Mouse (Mus musculus): ENCODE results near the gene E130308A19Rik. TPM values are rescaled to one million over a fixed set of nuclear protein-coding genes. Genes with fewer than 3 reads are reported as not detected.

The E130308A19Rik gene
- total and polyA plus RNA-seq, 3 experiments, result 2.4 to 3.4 (median 3.1) TPM

DNA sequence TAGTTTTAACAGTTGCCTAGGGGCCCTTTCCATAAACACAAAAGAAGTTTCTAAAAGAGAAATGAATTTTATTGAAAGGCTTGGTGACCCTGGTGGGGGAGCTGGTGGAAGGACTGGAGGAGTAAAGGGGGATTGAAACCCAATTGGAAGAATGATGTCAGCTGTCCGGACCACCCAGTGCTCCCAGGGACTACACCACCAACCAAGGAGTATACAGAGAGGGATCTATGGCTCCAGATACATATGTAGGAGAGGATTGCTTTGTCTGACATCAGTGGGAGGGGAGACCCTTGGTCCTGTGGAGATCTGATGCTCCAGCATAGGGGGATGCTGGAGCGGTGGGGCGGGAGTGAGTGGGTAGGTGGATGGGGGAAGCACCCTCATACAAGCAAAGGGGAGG is 20.5 kb upstream of the E130308A19Rik start:
- Histone ChIP-seq H3K79me2 (replicated peaks; ENCODE audit: control insufficient read depth, extremely low read depth, insufficient read depth, poor library complexity, severe bottlenecking) (no peaks in the 10 kb centered on the region), H3K4me3 (replicated peaks in 1 of 3; ENCODE audit: low read depth in 2 of 3, low read length in 2 of 3, poor library complexity in 1 of 3) (no peak overlapping the region), H3K36me3 (replicated peaks in 1 of 2; ENCODE audit: control insufficient read depth in 1 of 2, insufficient read depth in 1 of 2, low read length in 1 of 2) (peaks cover 0 to 2% of the 10 kb centered on the region in 2 experiments), H3K4me1 (ENCODE audit: control insufficient read depth in 1 of 2, insufficient read depth in 2 of 2) (peaks cover 0 to 9% of the 10 kb centered on the region in 2 experiments; a peak in 2 of 4 replicates), H3K9ac (ENCODE audit: insufficient read depth, low read depth) (no peak overlapping the region), H3K27me3 (replicated peaks) (no peaks in the 10 kb centered on the region), H3K27ac (ENCODE audit: insufficient read depth, low read depth) (no peak overlapping the region), H3K4me2 (ENCODE audit: insufficient read depth, low read depth, poor library complexity, severe bottlenecking) (no peak overlapping the region), H3K9me3 (replicated peaks; ENCODE audit: low read length) (peaks cover under 1% of the 10 kb centered on the region)
- no peak for DNase-seq (ENCODE audit: extremely low read depth)
- in situ Hi-C loops (cut with MboI; ENCODE audit: low pct_ligation_motif_present, low pct_unique_long_range_greater_than_20kb, low sequenced_read_pairs) (loop anchor here (25.0 kb wide), 1 partner anchor 157 kb away; no protein-coding TSS in a partner anchor), dilution Hi-C loops (cut with MboI; ENCODE audit: extremely low pct_ligation_motif_present, extremely low pct_unique_long_range_greater_than_20kb, low sequenced_read_pairs) (no loop called here)
- TF ChIP-seq RCOR1 (conservative IDR thresholded peaks at IDR 0.05; ENCODE audit: low read depth, low read length) (no peak), KAT2A (IDR thresholded peaks at IDR 0.05; ENCODE audit: insufficient replicate concordance, low read length) (no peak), MAFK (IDR thresholded peaks at IDR 0.05; ENCODE audit: insufficient replicate concordance, low read length) (no peak), EP300 (IDR thresholded peaks at IDR 0.05; ENCODE audit: low read length) (no peak), GABPA (IDR thresholded peaks at IDR 0.05; ENCODE audit: insufficient replicate concordance, low read depth, low read length) (no peak), ZKSCAN1 (IDR thresholded peaks at IDR 0.05; ENCODE audit: borderline replicate concordance, low read depth, low read length) (no peak), HCFC1 (IDR thresholded peaks at IDR 0.05; ENCODE audit: low read depth, low read length) (no peak), UBTF (IDR thresholded peaks at IDR 0.05; ENCODE audit: low read depth, low read length) (no peak), TBP (conservative IDR thresholded peaks at IDR 0.05; ENCODE audit: low read depth, low read length) (no peak), ZNF384 (IDR thresholded peaks at IDR 0.05; ENCODE audit: low read depth, low read length) (no peak), NELFE (IDR thresholded peaks at IDR 0.05; ENCODE audit: low read depth, low read length) (no peak), MYC (IDR thresholded peaks at IDR 0.05; ENCODE audit: low read depth, low read length) (no peak), RAD21 (IDR thresholded peaks at IDR 0.05; ENCODE audit: low read depth, low read length) (no peak), E2F4 (IDR thresholded peaks at IDR 0.05; ENCODE audit: insufficient replicate concordance, low read depth, low read length) (no peak)

DNA sequence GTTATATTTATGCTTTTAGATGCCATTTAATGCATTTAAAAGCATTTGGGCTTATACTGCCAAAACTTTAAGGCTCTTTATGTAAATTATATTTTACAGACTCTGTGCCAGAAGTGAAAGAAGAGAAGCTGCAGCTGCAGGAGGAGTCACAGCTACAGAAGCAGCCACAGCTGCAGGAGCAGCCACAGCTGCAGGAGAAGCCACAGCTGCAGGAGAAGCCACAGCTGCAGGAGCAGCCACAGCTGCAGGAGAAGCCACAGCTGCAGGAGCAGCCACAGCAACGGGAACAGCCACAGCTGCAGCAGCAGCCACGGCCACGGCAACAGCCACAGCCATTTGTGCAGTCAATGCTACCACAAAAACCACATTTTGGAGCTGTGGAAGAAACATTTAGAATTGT is 15.6 kb upstream of the E130308A19Rik start:
- dilution Hi-C loops (cut with MboI; ENCODE audit: extremely low pct_ligation_motif_present, extremely low pct_unique_long_range_greater_than_20kb, low sequenced_read_pairs) (no loop called here), in situ Hi-C loops (cut with MboI; ENCODE audit: low pct_ligation_motif_present, low pct_unique_long_range_greater_than_20kb, low sequenced_read_pairs) (loop anchor here (25.0 kb wide), 1 partner anchor 152 kb away; no protein-coding TSS in a partner anchor)
- H3K27me3 ChIP-seq (replicated peaks), result no peaks in the 10 kb centered on the region
- H3K79me2 ChIP-seq (replicated peaks; ENCODE audit: control insufficient read depth, extremely low read depth, insufficient read depth, poor library complexity, severe bottlenecking), result no peaks in the 10 kb centered on the region
- no peak for TF ChIP-seq HCFC1 (IDR thresholded peaks at IDR 0.05; ENCODE audit: low read depth, low read length)
- no peak for TF ChIP-seq GABPA (IDR thresholded peaks at IDR 0.05; ENCODE audit: insufficient replicate concordance, low read depth, low read length)
- peak; percentile 76 for TF ChIP-seq TCF12 (IDR thresholded peaks at IDR 0.05; ENCODE audit: low read depth, low read length)
- H3K4me3 ChIP-seq (replicated peaks in 1 of 3; ENCODE audit: low read depth in 2 of 3, low read length in 2 of 3, poor library complexity in 1 of 3), result no peak overlapping the region
- no peak overlapping the region for H3K9ac ChIP-seq (ENCODE audit: insufficient read depth, low read depth)
- peaks cover 2% of the 10 kb centered on the region for H3K9me3 ChIP-seq (replicated peaks; ENCODE audit: low read length)
- H3K36me3 ChIP-seq (replicated peaks in 1 of 2; ENCODE audit: control insufficient read depth in 1 of 2, insufficient read depth in 1 of 2, low read length in 1 of 2), result peaks cover 0 to 8% of the 10 kb centered on the region in 2 experiments
- H3K4me1 ChIP-seq (ENCODE audit: control insufficient read depth in 1 of 2, insufficient read depth in 2 of 2), result no peaks in the 10 kb centered on the region
- H3K27ac ChIP-seq (ENCODE audit: insufficient read depth, low read depth), result no peak overlapping the region
- H3K4me2 ChIP-seq (ENCODE audit: insufficient read depth, low read depth, poor library complexity, severe bottlenecking), result no peak overlapping the region
- DNase-seq (ENCODE audit: extremely low read depth), result no peak

Measured in CH12.LX (cell line).